Mouse (Mus musculus) CD4-positive, CD25-positive, alpha-beta regulatory T cell, adult 2 months (primary cell): ENCODE results near the gene 6030408B16Rik.
A peak's percentile ranks its signal among the peaks of the same experiment; 100 is the strongest.

Source experiments
- DNase-seq: peaks from one replicate; pipeline ENCODE4 v3.0.0-alpha.2; 2012; ENCODE audit warnings: low read depth, low spot score

6030408B16Rik gene

DNA sequence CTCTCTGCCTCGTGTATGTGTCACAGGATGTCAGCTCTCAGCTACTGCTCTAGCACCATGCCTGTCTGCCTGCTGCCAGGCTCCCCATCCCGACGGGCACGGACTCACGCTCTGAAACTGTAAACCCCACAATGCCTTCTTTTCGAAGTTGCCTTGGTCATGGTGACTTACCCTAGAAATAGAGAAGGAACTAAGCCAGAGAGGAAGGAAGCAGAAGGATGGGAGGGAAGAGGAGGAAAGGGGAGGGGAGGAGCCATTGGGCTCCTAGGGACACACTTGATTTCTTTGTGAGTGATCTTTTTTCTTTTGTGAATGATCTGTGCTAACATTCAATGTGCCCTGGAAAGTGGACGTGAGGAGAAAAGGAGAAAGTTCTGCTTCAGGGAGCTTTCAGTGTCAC, 5.0 kb downstream of the 6030408B16Rik start:
- DNase-seq, result no peak

DNA sequence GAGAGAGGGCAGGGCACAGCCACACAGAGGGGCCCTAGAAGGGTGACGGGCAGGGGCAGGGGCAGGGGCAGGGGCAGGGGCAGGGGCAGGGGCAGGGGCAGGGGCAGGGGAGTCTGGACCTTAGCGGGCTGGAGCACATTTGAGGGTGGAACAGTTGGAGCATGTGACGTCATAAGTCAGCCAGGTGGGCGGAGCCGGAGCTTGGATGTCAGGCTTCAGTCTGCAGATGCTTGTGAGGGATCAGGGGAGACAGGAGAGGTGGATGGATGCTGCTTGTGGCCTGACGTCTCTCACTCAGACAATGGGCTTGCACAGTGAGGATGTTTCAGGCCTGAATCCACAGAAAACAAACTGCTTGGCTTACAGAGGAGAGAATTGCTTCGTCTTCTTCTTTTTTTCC, 5.5 kb downstream of the 6030408B16Rik start:
- peak; percentile 38 for DNase-seq

DNA sequence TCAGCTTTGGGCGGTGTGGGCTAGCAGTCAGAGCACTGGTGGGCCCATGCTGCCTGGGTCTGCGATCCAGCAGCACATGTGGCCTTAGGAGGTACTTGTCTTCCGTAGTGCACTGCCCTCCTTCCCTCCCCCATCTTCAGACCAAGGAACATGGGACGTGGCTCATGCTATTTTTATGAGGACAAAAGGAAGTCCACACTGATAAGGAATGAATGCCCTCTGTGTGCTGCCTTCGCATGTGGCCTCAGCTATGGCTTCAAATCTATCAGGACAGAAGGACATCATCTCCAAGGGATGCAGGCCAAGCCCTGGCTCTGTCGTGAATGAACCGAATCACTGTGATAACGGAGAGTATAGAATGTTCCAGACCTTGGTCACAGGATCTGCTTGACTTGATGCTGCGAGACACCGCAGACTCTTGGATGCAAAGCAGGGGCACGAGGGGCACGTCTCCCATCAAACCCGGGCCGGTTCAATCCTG, 6.5 kb downstream of the 6030408B16Rik start:
- no peak for DNase-seq

DNA sequence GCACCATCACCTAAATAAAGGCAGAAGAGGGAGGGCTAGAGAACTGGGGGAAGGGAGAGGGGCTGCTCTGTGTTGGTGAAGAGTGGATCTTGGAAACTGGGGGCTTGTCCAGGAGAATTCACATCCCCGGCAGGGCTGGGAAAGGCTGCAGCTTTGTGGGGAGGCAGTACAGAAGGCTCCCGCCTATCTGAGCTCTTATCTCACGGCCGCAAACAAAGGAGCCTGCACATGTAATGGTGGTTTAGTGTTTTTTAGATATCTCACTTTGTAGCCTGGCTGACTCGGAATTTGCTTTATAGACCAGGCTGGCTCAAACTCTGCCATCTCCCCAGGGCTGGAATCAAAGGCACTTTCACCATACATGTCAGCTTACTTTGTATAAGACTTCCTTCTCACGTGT, 7.1 kb downstream of the 6030408B16Rik start:
- no peak for DNase-seq

DNA sequence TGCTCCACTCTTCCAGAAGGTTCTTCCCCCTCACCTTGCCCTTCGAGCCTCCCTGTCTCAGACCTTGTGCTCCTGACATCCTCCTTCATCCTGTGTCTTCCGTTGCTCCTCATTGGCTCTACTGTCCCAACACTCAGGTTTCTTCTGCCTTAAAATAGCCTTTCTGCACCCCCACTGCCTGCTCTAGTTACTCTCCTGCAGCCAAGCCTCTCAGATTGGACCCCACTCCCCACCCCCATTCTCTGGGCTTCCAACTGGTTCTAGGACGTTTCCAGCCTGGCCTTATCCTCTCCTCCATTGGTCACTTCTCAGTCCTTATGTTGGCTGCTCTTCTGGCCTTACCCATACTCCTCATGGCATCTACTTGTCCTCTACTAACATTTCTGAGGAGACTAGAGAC, 9.2 kb downstream of the 6030408B16Rik start:
- DNase-seq, result no peak

DNA sequence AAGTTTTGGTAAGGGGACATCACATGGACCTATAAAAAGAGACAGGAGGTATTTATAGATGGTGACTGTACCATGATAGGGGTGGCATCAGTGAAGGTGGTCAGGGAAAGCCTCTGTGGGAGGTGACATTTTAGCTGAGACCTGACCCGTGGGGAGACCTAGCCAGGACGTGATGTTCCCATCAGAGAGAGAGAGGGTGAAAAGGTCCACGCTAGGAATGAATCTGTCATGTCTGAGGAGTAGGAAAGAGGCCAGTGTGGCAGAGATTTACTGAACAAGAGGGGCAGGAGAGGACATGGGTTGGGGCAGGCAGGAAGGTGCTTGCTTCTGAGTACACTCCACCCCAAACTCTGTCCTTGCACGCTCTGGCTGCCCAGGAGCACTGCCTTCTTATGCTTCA, 10.8 kb downstream of the 6030408B16Rik start:
- no peak for DNase-seq

DNA sequence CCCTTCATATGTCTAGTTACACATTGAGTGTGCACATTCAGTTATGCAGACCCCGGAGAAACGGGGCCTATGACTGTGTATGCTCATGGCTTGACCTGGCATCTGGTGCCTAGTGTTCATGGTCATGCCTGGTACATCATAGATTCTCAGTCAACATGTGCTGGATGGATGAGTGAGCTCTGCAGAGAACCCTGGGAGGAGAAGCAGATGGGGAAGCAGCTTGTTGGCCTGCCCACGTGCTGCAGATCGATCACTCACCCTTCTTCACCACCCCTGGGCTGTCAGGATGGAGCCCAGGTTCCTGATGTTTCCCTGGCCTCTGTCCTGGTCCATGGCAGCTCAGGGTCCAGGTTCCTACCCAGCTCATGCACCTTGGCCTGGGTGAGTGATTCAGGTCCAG, 13.4 kb downstream of the 6030408B16Rik start:
- DNase-seq, result no peak

DNA sequence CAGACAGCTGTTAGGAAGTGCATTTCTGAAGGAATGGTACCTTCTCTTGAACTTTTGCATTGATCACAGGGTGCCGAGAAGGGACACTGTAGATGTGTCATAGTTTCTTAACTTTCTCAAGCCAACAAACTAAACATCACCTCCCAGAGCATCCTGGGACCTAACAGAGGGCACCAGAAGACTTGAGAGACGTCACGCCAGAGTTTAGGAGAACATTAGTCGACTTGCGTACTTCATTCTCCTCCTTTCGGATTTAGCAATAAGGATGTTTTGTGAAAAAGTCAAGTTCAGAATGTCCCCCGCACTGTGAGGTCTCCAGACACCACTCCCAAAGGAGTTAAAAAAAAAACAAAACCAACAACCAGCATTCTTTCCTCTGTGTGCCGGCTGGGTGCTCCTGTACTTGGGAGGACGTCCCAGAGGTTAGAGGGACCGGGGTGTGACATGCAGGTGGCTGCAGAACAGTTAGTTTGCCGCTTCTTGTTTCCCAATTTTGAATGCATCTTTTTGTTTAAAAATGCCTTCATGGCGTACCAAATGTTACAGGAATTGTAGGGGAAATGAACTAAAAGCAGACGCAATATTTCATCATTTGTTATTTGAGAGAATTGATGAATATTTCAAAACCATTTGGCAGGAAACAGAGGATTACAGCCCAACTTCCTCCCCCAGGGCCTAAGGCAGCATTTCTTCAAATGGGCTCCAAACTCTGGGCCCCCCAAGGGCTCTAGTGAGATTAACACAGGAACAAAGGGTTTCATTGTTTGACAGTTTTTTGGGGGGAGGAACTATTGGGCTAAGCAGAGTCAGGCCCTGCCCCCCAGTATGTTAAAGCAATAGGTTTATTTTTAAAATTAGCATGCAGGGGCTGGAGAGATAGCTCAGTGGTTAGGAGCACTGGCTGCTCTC, 15.7 kb downstream of the 6030408B16Rik start:
- DNase-seq, result no peak

DNA sequence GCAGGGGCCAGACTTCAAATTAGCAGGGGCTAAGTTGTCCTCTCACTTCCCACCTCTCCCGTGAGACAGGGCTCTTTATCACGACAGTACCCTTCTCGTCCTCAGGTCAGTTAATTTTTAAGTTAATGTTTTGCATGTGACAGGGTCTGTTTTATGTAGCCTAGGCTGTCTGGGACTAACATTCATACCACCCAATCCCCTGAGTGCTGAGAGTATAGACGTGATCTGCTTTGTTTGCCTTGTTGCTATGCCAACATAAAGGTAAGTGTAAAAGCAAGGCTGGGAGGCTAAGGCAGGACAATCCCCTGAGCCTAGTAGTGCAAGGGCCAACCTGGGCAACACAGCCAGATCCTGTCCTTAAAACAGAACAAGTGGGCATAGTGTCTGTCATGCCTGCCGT, 16.5 kb downstream of the 6030408B16Rik start:
- DNase-seq, result no peak

DNA sequence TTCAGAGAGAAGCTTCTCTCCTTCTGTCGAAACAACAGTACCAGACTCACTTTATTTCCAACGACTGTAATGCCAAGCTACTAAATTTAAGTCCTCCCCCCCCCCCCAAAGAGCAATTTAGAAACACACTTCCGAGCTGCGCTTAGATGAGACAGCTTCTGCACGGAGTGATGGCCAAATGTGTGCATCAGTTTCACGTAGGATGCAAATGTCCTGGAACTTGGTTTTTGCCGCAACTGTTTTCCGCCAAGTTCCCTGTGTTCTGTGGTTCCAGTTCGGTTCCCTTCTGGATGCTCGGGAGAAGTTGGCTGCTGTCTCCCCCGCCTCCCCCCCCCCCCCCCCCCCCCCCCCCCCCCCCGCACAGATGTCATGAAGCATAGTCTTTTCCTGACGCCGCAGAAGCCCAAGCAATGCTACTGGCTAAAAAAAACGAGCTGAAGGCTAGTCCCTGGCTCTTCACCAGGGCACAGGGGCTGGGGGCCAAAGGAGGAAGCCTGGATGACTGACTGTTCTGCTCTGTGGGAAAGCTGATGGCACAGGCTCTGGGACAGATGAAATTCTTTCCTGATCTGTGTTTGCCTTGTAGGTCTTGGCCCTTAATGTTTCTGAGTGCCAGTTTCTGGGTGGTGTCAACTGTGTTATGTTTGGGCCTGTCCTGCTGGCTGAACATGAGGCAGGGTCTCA, 18.2 kb downstream of the 6030408B16Rik start:
- DNase-seq, result no peak

DNA sequence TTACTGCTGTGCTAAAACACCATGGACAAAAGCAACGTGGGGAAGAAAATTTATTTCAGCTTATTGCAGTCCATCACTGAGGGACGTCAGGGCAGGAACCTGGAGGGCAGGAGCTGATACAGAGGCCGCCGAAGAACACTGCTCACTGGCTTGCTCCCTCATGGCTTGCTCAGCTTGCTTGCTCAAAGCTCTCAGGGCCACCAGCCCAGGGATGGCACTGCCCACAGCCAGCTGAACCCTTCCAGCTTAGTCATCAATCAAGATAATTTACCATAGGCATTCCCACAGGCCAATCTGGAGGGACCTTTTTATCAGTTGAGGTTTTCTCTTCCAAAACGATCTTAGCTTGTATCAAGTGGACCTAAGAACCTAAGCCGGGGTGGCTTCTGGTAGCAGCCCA, 19.0 kb downstream of the 6030408B16Rik start:
- DNase-seq, result no peak

DNA sequence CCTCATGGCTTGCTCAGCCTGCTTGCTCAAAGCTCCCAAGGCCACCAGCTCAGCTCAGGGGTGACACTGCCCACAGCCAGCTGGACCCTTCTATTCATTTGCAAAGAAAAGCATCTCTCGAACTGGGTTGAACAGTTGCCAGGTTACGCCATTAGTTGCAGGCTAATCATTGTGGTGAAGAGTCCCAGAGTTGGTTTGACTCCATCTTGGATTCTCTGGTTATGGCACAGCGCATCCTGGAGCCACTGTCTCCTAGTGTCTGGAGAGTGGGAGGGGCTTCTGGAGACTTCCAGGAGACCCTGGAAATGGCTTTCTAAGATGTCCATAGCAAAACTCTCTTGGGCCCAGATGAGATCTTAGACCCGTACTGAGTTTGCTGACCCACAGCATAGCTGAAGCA, 22.4 kb downstream of the 6030408B16Rik start:
- DNase-seq, result no peak

DNA sequence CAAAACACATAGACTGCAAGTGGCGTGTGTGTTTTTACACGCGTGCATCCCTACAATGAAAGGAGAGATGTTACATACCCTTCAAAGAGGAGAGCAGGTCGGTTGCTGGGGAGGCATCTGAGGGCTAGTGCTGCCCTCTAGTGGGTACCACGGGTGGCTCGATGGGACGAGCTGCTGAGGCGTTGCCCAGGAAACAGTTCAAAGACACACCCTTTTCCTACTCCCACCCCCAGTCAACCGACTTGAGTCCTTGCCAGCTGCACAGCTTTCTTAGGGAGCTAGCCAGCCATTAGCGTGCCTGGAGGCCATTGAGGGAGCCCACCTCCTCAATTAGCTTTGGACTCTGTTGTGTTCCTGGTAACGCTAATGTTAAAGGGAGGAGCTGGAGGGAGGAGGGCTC, 22.8 kb downstream of the 6030408B16Rik start:
- DNase-seq, result peak; percentile 93

DNA sequence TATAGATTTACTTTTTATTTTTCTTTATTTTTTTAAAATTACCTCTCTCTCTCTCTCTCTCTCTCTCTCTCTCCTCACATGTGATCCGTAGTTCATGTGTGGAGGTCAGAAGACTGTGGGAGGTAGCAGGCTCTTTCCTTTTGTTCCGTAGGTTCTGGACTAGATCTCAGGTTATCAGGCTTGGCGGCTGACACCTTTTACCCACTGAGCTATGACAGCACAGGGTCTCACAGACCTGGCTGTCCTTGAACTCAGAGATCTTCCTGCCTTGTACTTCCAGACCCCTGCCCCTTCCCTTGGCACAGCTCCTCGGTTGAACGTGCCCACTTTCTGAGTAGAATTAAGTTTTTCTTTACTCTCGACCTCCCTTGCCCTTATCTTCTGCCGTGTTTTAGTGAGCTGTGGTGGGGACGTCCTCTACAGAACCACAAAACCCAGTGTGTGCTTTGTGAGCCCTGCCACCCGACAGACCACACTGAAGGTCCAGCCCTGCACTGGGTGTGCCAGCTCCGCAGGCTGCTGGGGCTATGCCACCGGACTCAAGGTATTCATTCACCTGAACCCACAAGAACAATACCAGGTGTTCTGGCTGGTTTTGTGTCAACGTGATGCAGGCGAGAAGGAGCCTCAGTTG, 23.4 kb downstream of the 6030408B16Rik start:
- DNase-seq, result no peak

DNA sequence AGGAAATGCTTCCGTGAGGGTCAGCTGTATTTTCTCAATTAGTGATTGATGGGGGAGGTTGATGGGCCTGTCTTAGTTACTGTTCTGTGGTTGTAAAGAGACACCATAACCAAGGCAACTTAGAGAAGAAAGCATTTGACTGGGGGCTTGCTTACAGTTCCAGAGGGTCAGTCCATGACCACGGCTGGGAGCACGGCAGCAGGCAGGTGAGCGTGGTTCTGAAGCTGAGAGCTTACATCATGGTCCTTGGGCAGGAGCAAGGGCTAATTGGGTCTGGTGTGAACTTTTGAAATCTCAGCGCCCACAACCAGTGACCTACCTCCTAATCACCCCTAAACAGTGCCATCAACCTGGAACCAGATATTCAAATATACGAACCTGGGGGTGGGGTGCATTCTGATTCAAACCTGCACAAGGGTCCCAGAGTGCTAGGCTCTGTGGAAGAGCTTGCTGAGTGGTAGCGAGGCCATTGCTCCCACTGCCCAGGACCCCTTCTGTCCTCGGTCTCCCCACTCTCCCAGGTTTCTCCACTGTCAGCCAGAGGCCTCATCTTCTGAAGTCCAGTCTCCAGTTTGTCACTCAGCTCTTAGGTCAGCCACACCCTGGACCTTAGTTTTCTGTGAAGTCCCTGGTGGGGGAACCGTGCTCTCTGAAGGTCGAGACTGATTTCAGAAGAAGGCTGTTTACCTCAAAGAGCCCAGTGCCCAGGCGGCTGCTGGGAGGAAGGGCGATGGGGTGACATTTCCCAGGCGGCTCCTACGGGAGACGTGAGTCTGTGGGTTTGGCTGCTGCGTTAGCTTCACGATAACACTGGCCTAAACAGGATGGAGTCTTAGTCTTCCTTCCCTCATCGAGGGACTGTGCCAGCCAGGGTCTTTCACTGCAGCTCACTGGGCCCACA, 24.2 kb downstream of the 6030408B16Rik start:
- no peak for DNase-seq

DNA sequence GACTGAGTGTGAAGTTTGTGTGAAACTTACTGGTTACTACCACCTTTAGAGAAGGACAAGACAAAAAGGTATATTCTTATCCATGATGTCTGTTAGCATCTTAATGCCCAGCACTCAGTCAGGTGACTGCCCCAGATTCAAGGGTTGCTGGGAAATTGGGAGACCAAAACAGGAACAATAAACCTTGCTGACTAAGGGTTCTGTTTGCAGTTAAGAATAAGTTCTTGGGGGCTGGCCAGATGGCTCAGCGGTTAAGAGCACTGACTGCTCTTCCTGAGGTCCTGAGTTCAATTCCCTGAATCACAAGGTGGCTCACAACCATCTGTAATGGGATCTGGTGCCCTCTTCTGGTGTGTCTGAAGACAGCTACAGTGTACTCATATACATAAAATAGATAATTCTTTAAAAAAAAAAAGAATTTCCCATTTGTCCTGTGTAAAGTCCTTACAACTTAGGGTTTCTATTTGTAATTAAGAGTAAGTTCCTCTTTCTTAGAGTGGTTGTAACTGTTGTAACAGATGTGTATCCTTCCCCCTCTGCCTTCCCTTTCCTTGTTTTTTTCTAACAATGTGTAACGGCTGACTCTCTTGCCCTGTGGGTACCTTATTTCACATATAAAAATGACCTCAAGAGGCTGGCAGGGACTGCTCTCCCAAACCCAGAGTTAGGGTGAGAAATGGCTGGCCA, 24.9 kb downstream of the 6030408B16Rik start:
- DNase-seq, result no peak

DNA sequence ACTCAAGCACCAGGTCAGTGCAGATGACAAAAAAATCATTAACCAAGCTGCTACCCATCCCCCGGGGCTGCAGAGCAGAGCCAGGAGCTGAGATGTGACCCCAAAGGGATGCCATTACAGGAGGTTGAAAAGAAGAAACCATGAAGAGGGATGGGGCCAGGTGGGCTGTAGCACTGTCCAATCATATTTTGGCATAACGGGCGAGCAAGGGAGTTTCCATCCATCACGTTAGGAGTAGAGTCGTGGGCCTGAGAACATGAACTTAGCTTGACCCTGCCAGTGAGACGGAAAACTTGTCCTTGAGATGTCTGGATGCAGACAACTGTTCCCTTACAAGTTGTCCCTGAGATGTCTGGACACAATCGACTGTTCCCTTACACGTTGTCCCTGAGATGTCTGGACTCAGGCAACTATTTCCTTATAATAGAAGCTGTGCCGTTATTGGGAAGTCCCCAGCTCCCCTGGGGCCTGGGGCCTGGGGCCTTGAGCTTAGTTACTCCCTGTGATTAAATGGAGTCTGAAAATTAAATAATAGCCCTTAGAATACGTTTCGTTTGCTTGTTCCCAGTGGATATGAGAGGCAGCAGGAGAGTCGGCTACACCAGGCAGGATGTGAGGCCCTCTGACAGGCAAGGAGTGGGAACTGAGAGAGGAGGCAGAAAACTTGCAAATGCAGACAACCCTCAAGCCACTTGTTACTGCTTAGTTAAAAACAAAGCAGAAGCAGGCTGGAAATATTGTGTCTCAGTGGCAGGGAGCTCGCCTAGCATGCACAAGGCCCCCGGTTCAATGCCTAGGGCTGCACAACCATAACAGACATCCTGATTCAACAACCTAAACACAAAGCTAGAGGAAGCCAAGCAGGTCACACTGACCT, 26.1 kb downstream of the 6030408B16Rik start:
- no peak for DNase-seq

DNA sequence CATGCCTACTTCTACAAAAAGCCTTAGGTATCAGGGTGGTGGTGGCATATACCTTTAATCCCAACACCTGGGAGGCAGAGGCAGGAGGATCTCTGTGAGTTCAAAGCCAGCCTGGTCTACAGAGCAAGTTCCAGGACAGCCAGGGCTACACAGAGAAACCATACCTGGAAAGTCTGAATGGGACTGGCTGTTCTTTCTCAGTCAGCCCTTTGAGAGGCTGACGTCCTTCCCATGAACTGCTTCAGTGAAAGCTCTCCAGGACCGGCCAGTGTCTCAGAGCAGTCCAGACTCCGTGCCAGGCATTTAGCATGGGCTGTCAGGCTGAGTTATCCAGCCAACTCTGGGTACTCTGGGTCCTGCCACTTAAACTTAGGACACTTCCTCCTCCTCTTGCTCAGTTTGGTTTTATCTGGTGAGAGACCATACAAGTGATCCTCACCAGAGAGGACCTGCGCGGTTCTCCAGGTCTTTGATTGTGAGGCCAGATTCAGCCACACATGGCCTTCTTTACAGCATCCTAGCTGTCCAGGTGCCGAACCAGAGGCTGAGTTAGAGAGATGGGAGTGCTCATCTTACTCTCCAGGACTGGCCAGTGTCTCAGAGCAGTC, 27.1 kb downstream of the 6030408B16Rik start:
- no peak for DNase-seq

DNA sequence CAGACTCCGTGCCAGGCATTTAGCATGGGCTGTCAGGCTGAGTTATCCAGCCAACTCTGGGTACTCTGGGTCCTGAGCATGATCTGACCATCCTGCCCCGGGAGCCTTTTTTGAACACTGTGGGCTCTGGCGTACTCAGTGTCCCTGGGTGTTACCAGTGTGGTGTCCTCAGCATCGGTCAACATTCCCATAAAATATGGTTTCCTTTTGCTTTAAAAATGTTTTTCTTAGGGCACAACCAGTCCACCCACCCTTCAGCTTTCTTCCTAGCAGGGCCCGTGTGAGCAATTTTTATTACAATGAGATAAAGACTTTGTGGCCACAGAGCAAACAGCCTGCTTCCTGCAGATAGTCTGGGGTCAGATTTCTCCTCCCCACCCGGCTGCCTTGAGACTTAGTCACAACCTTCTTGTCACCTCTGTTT, 27.6 kb downstream of the 6030408B16Rik start:
- no peak for DNase-seq
